Mouse (Mus musculus): ENCODE data around the gene Pex11a.
"Not testable (repeated sequence)": the region's sequence is repeated elsewhere in the genome, so short reads cannot be mapped to it uniquely, and the experiment has no call there.

Gene Pex11a

DNA sequence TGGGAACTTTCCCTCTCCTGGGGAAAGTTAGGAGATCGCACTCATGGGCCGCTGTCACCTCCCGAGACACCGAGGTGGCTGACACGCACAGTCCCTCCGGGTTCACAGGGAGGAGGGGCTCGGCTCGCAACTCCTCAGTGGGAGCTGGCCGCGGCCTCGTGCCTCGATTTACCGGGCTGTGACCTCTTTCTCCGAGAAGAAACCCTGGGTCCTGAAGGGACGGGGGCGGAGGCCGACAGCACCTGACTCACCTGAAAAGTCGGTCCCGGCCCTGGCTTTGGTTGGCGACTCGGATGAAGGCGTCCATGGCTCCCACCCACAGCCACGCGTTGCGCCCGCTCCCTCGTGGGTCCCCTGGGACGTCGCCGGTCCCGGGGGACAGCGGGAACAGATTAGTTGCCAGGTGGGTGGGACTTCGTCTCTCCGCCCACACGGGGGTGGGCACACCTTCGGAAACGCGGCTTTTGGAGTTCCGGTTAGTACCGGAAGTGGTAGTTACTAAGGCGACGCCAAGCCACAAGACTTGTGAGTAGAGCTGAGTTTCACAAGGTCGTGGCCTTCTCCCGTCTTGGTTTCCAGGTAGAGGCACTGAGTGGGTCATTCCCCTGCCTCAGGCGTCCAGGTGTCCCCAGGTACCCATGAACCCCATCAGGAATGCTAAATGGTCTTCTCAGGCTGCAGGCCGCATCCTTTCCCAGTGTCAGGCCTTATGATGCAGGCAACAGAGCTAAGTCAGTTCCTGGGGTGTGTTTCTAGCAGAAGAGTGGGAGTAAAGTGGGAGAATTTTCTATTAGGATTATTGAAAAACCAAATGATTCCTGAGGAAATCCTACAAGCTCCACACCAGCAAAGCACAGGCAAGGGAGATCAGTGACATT, at the start of gene Pex11a, which contains the start of gene Wdr93:
Gene Pex11a (minus strand): TSS at position 473 of the 878 bp plus-strand sequence.
Gene Wdr93 (plus strand): TSS at position 505 of the 878 bp plus-strand sequence.
- DNase-seq: peak; percentile 87 to 90

DNA sequence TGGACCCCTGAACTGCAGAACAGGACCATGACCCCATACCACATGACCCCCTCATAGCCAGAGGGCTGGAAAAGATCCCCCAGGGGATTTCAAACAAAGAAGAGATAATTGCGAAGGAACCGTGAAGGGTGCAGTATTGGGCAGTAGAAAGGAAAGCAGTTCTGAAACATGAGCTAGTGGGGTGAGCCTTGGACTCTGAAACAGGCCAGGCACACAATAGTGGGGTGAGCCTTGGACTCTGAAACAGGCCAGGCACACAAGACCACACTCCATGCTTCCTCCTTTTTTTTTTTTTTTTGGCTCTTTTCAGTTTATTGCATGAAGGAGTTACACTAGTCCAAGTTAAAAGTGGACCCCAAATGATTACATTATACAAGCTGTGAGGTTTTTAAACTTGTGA, 46.9 kb upstream of the Pex11a start:
- not testable (repeated sequence) for DNase-seq

DNA sequence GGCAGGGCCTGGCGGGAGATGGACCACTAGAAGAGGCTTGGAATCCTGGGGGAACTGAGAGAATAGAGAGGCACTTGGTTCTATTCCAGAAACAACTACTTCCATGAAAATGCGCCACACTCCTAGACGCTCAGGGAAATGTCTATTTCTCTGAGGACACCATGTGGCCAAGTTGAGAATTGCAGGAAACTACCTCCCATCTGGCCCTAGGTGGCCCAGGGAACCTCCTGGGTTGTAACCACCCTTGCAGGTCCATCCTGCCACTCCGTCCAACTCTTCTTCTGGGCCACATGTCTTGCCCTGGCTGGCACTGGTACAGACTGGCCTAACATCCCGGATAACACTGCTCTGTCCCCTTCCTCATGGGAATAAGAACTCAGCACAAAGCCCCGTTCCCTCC, 43.4 kb upstream of the Pex11a start:
- peak; percentile 54 to 70 for DNase-seq

DNA sequence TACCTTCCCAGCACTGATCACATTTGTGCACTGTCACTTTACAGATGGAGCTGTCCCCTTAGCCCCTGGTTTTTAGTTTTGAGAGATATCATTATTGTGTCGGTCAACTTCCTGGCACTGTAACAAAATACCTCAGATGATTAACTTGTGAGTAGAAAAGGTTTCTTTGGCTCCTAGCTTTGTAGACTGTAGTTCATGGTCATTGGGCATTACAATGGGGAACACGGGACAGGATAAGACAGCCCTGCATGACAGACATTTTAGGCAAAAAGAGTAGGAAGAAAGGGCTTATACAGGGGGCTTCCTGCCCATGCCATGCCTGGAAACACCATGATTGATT, 39.6 kb upstream of the Pex11a start:
- DNase-seq: no peak

DNA sequence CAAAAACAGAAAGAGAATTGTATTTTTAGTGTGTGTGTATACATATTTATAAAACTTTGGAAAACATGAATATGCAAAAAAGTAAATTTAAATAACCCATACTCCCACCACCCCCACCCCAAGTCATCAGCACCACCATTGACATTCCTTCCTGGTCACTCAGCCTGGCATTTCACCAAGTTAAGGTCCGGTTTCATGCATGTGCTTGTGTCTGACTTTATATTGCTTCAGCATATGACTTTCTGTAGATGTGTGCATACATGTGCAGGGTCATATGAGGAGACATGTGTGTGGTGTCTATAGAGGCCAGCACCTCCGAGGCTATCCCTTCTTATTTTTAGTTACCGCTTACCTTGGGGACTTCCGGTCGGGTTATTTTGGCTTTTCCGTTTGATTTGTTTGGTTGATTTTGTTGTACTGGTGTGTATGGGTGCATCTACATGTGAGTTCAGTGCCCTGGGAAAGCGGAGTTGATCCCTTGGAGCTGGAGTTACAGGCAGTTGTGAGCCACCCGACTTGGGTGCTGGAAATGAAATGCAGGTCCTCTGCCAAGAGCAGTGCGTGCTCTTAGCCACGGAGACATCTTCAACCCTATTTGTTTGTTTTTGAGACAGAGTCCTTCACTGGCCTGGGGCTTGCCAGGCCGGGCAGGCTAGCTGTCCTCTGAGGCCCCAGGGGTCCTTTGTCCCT, 39.0 kb upstream of the Pex11a start:
- no peak for DNase-seq

DNA sequence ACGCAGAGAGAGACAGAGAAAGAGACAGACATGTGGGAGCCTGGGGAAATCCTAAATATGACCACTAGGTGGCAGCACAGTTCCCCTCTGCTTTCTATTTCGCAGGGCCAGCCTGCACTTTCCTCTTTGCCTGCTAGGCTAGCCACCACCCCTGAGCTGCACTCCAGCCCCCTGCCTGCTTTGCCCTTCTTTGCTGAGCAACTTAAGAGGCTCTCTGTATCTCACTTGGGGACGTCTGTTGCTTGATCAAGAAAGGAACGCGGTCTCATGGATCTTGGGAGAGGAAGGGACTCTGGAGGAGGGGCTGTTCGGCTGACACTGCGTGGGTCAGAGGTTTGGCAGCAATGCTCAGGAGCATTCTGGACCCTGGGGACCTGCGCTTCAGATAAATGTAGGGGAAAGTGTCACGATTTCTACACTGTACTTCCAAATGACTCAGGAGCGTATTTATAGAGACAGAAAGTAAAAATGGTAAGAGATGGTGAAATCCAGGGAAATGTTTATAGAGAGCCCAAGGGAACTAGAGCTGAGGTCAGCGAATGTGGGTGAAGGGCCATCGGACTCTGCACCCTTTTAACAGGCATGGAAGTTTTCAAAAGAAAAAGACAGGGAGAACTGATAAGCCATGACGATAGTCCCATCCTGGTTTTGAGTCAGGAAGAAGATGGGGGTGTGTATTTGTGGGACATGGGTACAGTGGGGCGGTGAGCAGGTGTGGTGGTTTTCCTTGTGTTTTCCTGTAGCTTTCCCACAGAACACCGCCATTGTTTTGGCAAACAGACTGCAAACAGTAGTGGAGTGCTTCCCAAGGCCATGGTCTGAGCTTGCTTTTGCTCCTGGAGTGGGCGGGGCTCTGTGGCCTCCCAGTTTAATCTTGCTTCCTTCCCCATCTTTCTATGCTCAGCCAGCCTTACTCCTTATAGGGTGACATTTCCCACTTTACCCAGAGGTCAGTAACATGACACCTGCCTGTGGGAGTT, 38.0 kb upstream of the Pex11a start:
- peak; percentile 64 to 76 for DNase-seq

DNA sequence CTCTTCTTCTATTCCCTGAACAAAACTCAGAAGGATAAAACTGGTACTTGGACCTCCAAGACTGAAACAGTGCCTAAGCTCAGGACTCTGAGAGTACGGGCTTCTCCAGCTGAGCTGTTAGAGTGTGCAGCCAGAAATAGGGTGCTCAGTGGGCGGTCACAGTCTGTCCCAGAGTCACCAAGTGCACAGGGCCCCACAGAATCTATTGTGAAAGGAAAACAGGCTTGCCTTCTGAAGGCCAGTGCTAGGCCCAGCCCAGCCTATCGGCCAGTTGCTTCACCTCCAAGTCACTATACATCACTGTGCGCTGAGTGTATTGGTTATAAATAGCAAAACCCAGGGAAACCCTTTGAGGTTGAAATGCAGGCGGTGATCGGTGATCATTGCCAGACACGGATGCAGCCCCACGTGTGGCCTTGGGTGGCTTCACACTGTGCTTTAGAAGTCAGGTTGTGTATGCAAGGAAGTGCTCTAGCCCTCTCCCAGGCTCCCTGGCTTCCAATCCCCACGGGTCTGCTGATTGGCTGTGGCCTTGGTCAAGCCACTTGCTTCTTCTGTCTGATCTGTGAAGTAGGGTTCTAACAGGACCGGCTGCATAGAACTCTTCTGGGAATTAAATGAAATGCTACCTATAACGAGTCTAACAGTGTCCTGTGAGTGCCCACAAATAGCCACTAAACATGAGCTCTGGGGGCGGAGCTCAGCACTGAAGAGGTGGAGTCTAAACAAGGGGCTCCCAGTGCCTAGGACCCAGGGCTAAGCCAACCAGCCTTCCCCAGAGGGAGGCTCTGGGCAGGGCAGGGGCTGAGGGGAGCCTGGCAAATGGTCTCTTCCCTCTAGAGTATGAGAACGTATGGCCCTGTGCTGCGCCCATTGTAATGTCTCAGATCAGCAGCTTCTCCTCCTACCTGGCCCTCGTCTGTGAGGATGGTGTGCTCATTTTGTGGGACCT, 28.9 kb upstream of the Pex11a start:
- no peak for DNase-seq

DNA sequence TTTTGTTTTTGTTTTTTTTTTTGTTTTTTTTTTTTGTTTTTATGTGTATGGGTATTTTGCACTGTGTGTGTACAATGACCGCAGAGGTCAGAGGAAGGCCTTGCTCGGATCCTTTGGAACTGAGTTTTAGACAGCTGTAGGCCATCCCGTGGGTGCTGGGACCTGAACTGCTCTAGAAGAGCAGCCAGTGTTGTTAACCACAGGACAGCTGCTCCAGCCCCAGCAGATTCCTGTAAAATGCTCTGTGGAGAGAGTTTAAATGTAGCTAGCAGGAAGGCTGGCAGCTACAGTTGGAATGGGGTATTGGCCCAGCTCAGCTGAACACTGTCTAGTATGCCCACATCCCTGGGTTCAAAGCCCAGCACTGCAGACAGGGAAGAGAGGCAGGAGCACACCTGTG, 26.7 kb upstream of the Pex11a start:
- DNase-seq: no peak

DNA sequence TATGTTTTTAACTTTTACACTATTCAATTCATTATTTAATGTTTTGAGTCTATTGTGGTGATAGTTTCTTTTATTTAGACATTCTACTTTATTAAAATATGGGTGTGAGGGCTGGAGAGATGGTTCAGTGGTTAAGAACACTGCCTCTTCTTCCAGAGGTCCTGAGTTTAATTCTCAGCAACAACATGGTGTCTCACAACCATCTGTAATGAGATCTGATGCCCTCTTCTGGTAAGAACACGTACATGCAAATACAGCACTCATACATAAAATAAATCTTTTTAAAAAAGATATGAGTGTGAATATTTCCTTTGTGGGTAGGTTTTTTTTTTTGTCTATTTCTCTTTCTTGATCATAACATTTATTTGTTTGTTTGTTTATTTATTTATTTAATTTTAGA, 23.1 kb upstream of the Pex11a start:
- no peak for DNase-seq

DNA sequence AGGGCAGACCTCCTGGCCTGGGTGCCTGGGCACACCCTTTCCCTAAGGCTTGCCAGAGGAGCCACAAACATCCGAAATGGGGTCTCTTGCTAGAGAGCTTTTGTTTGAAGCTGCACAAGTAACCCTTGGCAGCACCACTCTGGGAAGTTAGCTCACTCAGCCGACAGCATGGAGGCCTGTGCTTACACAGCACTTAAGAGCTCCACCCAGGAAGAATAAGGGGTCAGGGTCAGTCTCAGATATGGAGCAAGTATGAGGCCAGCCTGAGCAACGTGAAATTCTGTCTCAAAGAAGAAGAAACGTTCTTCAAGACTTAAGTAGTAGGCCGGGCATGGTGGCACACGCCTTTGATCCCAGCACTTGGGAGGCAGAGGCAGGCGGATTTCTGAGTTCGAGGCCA, 19.2 kb upstream of the Pex11a start:
- DNase-seq: no peak

DNA sequence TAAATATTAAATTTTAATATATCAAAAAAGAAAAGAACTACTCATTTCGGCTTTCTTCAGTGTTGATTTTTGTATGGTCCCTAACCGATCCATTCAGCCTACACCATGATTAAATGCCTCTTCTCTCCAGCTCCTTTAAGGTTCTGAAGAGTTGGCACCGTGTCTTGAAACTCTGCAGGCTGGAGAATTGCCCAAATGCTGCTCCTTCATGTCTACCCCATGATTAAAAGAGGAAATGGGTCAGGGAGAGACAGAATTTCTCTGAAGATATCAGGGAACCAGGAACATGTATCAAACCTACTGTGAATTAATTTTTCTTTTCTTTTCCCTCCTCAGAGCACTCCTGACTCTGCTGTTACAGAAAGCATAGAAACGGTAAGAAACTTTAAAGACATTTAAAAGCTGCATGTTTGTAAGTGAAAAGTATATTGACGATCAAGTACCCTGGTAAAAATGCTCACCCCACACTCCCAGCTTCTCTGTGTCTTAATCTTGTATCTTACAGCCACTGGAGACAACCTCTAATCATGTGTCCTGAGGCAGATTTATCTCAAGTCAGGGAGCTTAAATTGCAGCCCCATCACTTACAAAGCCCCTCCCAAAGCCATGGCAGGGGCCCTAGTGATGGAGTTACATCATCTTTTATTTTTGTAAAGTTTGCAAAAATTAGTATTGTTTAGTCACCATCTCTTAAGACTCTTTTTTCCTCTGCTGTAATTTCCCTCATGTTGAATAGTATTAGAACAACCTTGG, 18.4 kb upstream of the Pex11a start:
- no peak for DNase-seq

DNA sequence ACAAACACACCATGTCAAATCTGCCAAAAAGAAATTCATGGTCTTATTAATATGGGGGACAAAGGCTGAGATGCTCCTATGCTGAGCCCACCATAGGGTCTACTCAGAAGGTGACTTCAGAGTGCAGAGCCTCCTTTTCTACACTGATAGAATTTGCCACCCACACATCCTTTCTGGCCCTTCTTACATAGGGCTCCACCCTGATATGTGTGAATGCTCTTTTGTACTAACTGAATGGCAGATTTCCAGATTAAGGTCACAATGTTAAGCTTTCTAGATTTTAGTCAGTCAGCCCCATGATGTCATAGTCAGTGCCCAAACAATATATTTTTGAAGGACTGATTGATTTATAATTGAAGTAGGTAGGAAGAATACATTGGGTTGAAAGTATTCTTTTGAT, 16.8 kb upstream of the Pex11a start:
- no peak for DNase-seq

DNA sequence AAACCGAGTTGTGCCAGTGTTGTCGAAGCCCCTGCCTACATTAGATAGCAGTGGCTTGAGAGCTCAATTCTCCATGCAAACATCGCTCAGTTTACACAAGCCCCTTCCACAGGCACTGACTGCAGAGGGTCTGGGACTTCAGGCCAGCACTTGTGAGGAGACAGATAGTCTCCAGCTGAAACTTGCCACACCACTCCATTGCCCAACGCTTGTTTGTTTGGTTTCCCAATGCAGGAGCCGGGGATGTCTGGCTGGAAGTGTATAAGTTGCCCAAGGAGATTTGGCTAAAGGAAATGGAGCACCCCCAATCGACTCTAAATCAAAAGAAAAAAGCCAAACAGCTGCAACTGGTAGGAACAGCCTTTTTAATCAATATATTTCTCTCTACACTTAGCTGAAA, 15.2 kb upstream of the Pex11a start:
- peak; percentile 56 to 67 for DNase-seq

DNA sequence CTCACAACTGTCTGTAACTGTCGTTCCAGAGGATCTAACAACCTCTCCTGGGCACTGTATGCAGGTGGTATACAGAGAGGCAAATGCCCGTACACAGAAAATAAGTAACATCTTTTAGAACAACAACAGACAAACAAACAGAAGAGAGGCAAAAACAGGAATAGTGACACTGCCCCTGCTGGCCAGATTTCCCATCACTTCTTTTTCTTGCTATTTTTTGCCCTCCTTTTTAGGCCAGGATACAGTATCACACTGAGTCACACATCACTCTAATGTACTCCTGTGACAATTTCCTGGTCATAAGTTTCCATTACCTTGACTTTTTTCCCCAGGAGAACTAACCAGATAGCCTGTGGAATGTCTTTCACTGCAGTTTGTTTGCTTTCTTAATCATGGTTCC, 13.4 kb upstream of the Pex11a start:
- no peak for DNase-seq

DNA sequence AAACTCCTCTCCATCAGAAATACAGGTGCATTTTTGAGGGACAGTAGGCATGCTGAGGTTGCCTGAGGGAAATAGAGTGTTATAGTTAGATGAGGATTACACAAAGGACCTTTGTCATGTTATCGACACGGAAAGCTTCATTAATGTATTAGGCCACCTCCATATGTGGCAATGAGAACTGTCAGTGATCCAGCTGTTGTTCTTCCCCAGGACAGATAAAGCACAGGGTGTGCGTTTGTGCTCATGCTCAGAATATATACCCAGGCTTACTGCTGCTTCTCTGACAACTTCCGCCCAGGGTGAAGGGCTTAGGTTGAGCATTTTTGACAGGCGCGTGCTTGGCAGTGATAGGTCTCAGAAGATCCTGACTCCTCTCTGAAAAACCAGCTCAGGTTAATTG, 6.6 kb upstream of the Pex11a start:
- no peak for DNase-seq

DNA sequence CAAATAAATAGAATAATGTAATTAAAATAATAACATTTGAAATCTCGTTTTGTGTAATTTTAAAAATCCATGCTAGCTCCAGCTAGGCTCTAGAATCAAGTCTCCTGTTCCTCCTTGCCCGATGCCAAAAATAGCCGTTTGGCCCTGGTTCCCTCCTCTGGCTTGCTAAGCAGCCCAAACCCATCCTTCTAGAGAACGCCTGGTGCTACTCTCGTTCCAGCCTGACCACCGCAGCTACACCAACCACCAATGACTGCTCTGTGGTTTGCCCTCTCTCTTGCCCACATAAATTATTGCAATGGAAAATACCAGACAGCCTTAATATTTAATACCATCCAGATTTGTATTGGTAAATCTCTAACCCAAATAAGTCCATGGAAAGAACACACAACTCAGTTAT, 4.7 kb upstream of the Pex11a start:
- no peak for DNase-seq

DNA sequence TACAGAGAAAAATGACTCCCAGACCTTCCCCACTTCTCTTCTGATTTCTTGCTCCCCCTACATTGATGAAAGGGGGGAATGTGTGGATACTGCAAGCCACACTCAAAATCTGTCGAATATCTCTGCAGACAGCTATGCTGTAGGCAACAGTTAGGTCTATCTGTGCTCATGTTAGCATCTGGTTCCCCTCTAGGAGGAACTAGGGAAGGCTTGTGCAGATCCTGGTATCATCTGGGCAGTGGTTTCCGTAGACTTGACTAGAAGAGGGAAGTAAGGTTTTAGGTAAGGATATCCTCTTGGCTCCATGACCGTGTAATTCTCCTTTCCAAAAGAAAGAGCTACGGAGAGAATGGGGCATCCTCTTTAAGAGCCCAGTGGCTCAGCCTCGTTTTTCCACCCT, 1.7 kb upstream of the Pex11a start:
- DNase-seq: no peak

DNA sequence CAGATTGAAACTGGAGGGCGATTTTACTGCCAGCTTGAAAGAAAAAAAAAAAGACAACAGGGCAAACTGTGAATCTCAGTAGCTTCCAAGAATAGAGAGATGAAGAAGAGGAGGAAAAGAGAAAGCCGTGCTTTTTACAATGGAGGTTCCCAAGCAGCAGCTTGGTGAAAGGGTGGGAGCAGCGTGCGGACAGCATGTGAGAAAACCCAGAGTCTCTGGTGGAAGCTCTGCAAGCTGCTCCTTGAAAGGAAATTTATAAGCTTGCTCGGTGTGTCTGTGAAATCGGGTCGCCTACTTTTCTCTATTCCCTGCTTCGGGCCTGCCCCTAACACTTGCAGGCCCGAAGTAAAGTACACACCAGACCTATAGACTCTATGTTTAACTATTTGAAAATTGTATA, 1.1 kb upstream of the Pex11a start:
- DNase-seq: no peak

DNA sequence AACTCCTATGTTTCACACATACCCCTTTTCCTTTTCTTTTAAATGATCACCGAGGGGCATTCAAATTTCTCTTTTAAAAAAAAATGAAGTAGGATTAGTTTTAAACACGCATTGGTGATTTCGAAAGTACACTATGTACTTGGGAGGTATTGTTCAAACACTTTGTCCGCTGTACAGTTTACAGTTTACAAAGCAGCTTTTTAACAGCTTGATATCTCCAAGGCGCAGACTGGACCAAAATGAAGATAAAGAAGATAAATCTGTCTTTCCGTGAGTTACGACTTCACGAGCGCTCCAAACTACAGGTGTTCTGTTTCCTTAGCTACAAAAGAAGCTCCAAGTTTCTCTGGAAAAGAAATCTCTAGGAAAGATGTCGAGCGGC, 663 bp downstream of the Pex11a start:
- no peak for DNase-seq

DNA sequence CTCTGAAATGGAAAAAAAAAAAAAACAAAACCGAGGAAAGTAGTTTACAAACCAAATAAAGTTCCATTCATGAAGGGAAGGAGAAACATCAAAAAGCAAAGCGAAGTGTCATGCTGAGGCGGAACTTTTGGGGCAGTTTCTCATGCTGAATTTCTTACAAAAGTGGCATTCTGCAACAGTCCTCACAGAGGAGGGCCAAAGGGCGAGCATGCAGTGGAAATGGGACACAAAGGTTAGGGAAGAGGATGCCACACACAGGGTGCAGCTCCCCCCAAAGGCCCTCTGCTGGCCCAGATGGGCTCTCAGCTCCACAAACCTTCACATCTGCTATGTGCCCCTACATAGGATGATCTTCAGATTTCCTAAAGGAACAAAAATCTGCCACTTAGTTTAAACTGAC, 2.7 kb downstream of the Pex11a start:
- DNase-seq: no peak

DNA sequence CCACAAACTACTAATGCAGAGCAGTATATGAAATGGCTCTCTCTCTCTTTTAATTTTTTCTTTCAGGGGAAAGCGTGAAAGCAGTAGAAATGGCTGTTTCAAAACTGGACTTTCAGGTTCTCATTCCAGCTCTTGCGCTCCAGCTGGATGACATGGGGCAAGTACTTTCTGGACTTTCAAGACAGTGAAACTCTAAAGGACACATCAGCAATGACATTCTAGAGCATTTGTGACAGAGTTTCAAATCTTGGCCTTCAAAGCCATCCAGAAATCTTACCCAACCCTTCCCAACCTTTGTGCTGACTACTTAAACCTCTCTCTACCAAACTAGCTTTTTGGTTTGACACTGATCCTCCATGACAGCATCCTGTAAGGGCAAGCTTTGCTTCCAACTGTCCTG, 4.0 kb downstream of the Pex11a start:
- no peak for DNase-seq

Data from lung, adult 18-20 months (tissue).